ENCODE assay signal across 9 mouse cellular contexts in the genomic region with DNA sequence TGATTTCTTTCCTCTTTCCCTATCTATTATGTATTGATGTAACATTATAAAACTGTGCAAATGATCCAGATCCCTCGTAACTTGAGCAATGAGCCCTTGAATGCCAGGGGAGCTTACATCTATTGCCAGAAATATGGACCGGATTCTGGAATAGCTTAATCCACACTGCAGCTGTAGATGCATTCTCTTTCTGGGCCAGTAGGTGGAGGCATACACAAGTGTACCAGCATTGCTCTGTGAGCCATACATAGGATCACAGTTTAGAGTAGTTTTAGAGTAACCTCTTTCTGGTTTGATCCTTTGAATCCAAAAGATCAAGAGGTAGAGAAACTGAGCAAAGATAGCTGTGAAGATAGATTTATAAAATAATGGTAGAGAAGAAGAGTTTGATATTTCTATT. TPM values are rescaled to one million over a fixed set of nuclear protein-coding genes. Genes with fewer than 3 reads are reported as not detected.
A peak's percentile ranks its signal among the peaks of the same experiment; 100 is the strongest.
DNase-seq lines count a peak whose midpoint lies in the region; ATAC-seq lines count a peak whose summit lies in the region.
"Had no signal": no experiment of that assay in that cellular context is flagged by ENCODE, and none has a peak within 500 bp of the region (broad histone marks: within the 10 kb centered on the region; RNA-seq: fewer than 3 reads in every experiment).

No protein-coding gene starts in this region.

- 42% methylated on average over 2 of the region's 2 CpGs for WGBS in kidney, embryonic 15.5 days
- WGBS in midbrain, embryonic 16.5 days: 40% methylated on average over 2 of the region's 2 CpGs

- H3K4me3 ChIP-seq in kidney, embryonic 15.5 days (replicated peaks): no peak overlapping the region
- no peak overlapping the region for H3K4me3 ChIP-seq in midbrain, embryonic 16.5 days (ENCODE audit: low read depth, low read length)
- H3K4me3 ChIP-seq: embryonic facial prominence, embryonic 13.5 days had no signal

- DNase-seq in kidney, adult 11 months: peak; percentile 10
- DNase-seq in MEL-GATA-1-ER (ENCODE audit: extremely low read depth, low read depth): peak; percentile 33
- peak; percentile 76 to 79 for DNase-seq in cerebellum, postnatal 10 days
- peak; percentile 69 for DNase-seq in heart, postnatal 4 days
- DNase-seq in left cerebral cortex, postnatal 14 days (ENCODE audit: low spot score in 2 of 2): peak; percentile 54 to 70
- peak; percentile 49 for DNase-seq in thymus, postnatal 4 days

- no peak overlapping the region for H3K9ac ChIP-seq in kidney, embryonic 15.5 days
- H3K9ac ChIP-seq in midbrain, embryonic 16.5 days (ENCODE audit: low read depth, low read length): no peak overlapping the region
- H3K9ac ChIP-seq: embryonic facial prominence, embryonic 13.5 days had no signal

- no peaks in the 10 kb centered on the region for H3K27me3 ChIP-seq in kidney, embryonic 15.5 days
- no peaks in the 10 kb centered on the region for H3K27me3 ChIP-seq in midbrain, embryonic 16.5 days (ENCODE audit: control insufficient read depth, insufficient read depth, low read depth, low read length)
- H3K27me3 ChIP-seq: embryonic facial prominence, embryonic 13.5 days had no signal

- no peak for ATAC-seq in kidney, embryonic 15.5 days (replicated peaks; ENCODE audit: low FRiP score)
- peak; percentile 62; the same call in 1 of the 2 replicates for ATAC-seq in midbrain, embryonic 16.5 days

- H3K4me2 ChIP-seq in kidney, embryonic 15.5 days: no peak overlapping the region
- no peak overlapping the region for H3K4me2 ChIP-seq in midbrain, embryonic 16.5 days (ENCODE audit: low read length)
- H3K4me2 ChIP-seq: embryonic facial prominence, embryonic 13.5 days had no signal

- no peak overlapping the region for H3K27ac ChIP-seq in kidney, embryonic 15.5 days
- no peak overlapping the region for H3K27ac ChIP-seq in midbrain, embryonic 16.5 days (ENCODE audit: low read length)
- H3K27ac ChIP-seq: embryonic facial prominence, embryonic 13.5 days had no signal

- H3K36me3 ChIP-seq in kidney, embryonic 15.5 days: peaks cover 3% of the 10 kb centered on the region; the same call in 1 of the 2 replicates
- H3K36me3 ChIP-seq in midbrain, embryonic 16.5 days (ENCODE audit: control insufficient read depth, insufficient read depth, low read length): no peaks in the 10 kb centered on the region

- H3K9me3 ChIP-seq in kidney, embryonic 15.5 days (replicated peaks): no peaks in the 10 kb centered on the region
- H3K9me3 ChIP-seq in midbrain, embryonic 16.5 days (replicated peaks; ENCODE audit: control insufficient read depth, low read length, poor library complexity, severe bottlenecking): no peaks in the 10 kb centered on the region
- H3K9me3 ChIP-seq: embryonic facial prominence, embryonic 13.5 days had no signal

- no peaks in the 10 kb centered on the region for H3K4me1 ChIP-seq in kidney, embryonic 15.5 days
- no peaks in the 10 kb centered on the region for H3K4me1 ChIP-seq in midbrain, embryonic 16.5 days (ENCODE audit: control insufficient read depth, insufficient read depth, low read length)
- H3K4me1 ChIP-seq: embryonic facial prominence, embryonic 13.5 days had no signal

- intact Hi-C loops in left cerebral cortex, postnatal 14 days (cut with DNase I): loop anchor here (10.0 kb wide), 1 partner anchor 135 kb away; no protein-coding TSS in a partner anchor

RNA-seq across cellular contexts. Expression of gene Gpr82, which starts 49.0 kb away (rescaled TPM):
- polyA plus RNA-seq in kidney, embryonic 15.5 days (2015; fragmentation: Nextera tagmentation; extraction: Ambion mirVana): 0.33 and 0.38 TPM in 2 replicates
- not detected for total RNA-seq in heart, postnatal 4 days (2021)
- total RNA-seq in left cerebral cortex, postnatal 14 days (2021): not detected
- 0.33 and 0.45 TPM in 2 replicates for polyA plus RNA-seq in midbrain, embryonic 16.5 days (2015; fragmentation: Nextera tagmentation; extraction: Ambion mirVana)

Comparison
In these comparisons a context has a peak if more than half of its experiments do, and no peak if none do; other contexts are left out.
1. DNase-seq: peak in every context shown above with its lines; median percentile 78 in cerebellum, postnatal 10 days; 69 in heart, postnatal 4 days; 62 in left cerebral cortex, postnatal 14 days; 49 in thymus, postnatal 4 days; 33 in MEL-GATA-1-ER; 10 in kidney, adult 11 months.